Mouse (Mus musculus): ENCODE results near the gene Rpl24. TPM values are rescaled to one million over a fixed set of nuclear protein-coding genes. Genes with fewer than 3 reads are reported as not detected.

Gene Rpl24
- total RNA-seq, 2 experiments from 2014 or later, result 532 to 562 TPM

GRCm38 (mm10) chr16:55967221-55967620 lies 1.1 kb downstream of the Rpl24 start:
- intact Hi-C loops (cut with DNase I), result loop anchor here (5.0 kb wide), 1 partner anchor 165 kb away; no protein-coding TSS in a partner anchor
- no peak for DNase-seq

DNA sequence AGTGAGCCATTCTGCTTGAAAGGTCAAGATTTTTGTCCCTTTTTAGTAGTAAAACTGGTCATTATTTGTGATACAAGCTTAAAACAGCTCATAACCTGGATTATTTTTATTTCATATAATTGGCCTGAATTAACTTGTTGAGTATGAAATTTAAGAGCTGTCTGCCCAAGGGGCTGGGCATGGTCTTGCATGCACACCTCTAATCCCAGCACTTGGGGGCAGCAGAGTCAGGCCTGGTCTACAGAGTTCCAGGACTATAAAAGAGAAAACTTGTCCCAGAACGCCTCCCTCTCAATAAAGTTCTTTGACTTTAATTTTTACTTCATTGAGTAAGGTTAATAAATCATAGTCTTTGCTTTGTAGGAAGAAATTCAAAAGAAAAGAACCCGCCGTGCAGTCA lies 3.1 kb downstream of the Rpl24 start:
- intact Hi-C loops (cut with DNase I), result loop anchor here (5.0 kb wide), 1 partner anchor 163 kb away; no protein-coding TSS in a partner anchor
- peak; percentile 37 to 62 for DNase-seq

DNA sequence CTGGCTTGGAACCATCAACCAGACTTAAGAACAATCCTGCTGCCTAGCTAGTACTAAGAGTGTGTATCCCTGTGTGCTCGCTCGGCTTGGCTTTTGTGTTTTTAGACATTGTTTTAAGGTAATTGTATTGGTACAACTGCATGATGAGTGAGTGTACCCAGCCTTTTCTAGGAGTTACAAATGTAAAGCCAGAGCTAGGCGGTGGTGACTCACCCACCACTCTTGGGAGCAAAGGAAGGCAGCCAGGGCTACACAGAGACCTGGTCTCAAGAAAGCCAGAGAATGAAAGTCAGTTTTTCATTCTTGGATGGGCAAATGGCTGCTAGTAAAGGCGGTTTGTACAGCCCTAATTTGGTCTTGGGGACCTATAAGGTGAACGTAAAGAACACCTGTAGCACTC lies 4.3 kb downstream of the Rpl24 start:
- DNase-seq, result no peak
- intact Hi-C loops (cut with DNase I), result loop anchor here (5.0 kb wide), 1 partner anchor 92 kb away; no protein-coding TSS in a partner anchor

GRCm38 (mm10) chr16:55971735-55972615 lies 5.9 kb downstream of the Rpl24 start:
- DNase-seq, result no peak
- intact Hi-C loops (cut with DNase I), result loop anchor here (5.0 kb wide), 1 partner anchor 90 kb away; no protein-coding TSS in a partner anchor

- intact Hi-C loops (cut with DNase I), result loop anchor here (5.0 kb wide), 1 partner anchor 90 kb away; no protein-coding TSS in a partner anchor
- DNase-seq, result no peak
These were observed 6.6 kb downstream of the Rpl24 start for GRCm38 (mm10) chr16:55972626-55973201.

GRCm38 (mm10) chr16:55973431-55974255 lies 7.6 kb downstream of the Rpl24 start, which contains the start of gene Zbtb11:
TSS of gene Zbtb11 (plus strand) at chr16:55973883.
- peak; percentile 100 for DNase-seq
- intact Hi-C loops (cut with DNase I), result loop anchor here (2.0 to 5.0 kb wide), 2 partner anchors 55 to 89 kb away; partner anchors contain the start of gene Pcnp

GRCm38 (mm10) chr16:55974256-55974902 lies 8.3 kb downstream of the Rpl24 start:
- intact Hi-C loops (cut with DNase I), result loop anchor here (2.0 to 5.0 kb wide), 2 partner anchors 54 to 88 kb away; partner anchors contain the start of gene Pcnp

DNA sequence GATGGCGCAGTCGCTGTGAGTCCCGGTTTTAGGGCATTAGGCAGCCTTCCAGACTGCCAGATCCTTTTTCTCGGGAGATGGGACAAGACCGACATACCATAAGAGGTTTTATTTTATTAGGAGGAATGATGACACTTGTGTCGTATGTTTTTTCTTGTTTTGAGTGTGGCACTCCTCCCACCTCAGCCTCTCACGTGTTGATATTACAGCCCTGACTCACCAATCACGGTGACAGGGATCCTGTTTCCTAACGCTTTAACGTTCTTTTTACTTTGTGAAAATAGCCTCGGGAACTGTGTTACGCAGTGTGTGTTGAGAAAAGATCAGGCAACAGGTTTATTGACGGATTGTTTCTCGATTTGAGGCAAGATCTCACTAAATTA lies 8.8 kb downstream of the Rpl24 start:
- DNase-seq, result peak in 1 of 2 experiments; percentile 33
- intact Hi-C loops (cut with DNase I), result loop anchor here (2.0 to 5.0 kb wide), 2 partner anchors 54 to 87 kb away; partner anchors contain the start of gene Pcnp

More at GRCm38 (mm10) chr16:55974256-55974902, 8.3 kb downstream of the Rpl24 start:
- DNase-seq, result peak; percentile 94 to 95

DNA sequence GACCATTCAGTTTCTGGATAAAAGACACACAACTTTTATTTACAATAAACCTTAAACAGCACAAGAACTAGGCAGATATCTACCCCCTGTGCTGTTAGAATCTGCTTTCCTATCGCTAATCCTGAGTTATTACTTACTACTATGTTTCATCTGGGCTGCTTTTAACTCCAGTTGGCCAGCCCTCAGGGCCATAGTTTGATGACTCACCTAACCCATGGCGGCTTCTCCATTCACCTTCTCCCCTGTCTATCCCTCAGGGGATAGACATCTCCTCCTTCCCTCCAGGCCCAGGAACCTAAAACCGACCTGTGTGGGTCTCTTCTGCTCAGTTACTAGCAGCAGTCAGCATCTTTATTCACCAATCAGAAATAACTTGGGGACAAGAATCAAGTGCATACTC lies 19.9 kb downstream of the Rpl24 start:
- DNase-seq, result no peak
- intact Hi-C loops (cut with DNase I), result no loop called here

GRCm38 (mm10) chr16:55990311-55990710 lies 24.2 kb downstream of the Rpl24 start:
- no peak for DNase-seq
- intact Hi-C loops (cut with DNase I), result no loop called here

GRCm38 (mm10) chr16:55994235-55994634 lies 28.2 kb downstream of the Rpl24 start:
- intact Hi-C loops (cut with DNase I), result no loop called here

GRCm38 (mm10) chr16:56006798-56007197 lies 40.7 kb downstream of the Rpl24 start:
- intact Hi-C loops (cut with DNase I), result no loop called here
- no peak for DNase-seq

More at GRCm38 (mm10) chr16:55994235-55994634, 28.2 kb downstream of the Rpl24 start:
- no peak for DNase-seq

DNA sequence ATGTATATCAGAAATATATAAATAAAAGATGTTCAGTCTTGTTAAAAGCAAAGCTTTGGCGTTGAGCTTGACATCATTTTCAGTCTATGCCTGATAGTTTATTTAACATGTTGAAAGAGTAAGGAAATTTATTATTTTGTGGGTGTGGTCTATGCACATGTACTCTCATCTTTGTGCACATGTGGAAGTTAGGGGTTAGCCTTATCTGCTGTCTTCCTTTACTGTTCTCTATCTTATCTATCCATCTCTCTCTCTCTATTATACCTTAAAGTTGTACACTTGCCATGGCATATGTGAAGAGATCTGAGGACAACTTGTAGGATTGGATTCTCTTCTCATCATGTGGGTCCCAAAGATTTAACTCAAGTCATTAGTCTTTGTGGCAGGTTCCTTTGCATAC lies 42.8 kb downstream of the Rpl24 start:
- intact Hi-C loops (cut with DNase I), result no loop called here

DNA sequence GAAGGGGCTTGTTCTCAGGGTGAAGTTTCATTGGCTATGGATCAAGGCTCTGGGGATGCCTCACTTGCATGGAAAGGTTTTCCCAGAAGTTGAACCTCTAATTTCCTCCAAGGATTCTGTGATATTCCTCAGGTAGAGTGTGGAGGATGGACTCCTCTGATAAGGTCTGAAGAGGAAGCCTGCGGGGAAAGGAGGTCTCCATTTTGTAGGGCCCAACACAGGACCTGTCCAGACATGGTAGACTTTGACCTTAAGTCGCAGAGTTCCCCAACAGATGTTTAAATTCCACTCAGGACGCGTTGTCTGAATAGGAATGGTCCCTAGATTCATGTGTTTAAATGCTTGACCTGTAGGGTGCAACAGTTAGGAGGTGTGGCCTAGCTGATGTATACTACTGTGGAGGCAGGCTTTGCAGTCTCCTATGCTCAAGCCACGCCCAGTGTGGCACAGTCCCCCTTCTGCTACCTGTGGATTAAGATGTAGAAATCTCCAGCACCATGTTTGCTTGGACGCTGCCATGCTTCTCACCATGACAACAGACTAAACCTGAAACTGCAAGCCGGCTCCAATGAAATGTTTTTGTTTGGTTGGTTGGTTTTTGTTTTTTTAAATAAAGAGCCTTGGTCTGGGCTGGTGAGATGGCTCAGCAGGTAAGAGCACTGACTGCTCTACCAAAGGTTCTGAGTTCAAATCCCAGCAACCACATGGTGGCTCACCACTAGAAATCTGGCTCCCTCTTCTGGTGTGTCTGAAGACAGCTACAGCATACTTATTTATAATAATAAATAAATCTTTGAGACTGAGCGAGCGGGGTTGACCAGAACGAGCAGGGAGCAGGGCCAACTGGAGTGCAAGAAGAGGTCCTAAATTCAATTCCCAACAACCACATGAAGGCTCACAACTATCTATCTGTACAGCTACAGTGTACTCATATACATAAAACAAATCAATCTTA lies 47.0 kb downstream of the Rpl24 start:
- DNase-seq, result no peak
- intact Hi-C loops (cut with DNase I), result no loop called here

More for the DNA sequence above, 42.8 kb downstream of the Rpl24 start:
- DNase-seq, result no peak

DNA sequence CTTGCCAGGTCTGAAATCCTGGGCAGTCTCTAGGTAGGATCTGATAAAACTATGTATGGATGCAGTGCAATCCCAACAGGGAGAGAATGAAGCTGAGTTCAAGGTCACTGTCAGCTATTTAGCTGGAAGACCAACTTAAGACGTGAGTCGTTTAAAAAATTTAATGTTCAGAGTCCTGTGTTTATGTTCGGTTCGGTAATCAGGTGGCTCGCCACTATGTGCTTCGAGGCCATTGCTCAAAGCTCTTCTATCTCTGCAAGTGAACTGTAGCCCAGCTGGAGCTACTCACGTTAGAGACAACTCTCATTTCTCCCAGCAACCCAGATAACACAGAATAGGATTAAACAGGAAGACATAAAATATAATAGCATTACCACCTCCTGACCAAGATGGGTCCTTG lies 48.0 kb downstream of the Rpl24 start:
- intact Hi-C loops (cut with DNase I), result no loop called here
- DNase-seq, result no peak

- no peak for DNase-seq
- intact Hi-C loops (cut with DNase I), result no loop called here
These were observed 53.6 kb downstream of the Rpl24 start for GRCm38 (mm10) chr16:56019660-56020059.
